Mouse (Mus musculus) lung, embryonic 14.5 days (tissue): ENCODE results near the gene Lrig2. TPM values are rescaled to one million over a fixed set of nuclear protein-coding genes. Genes with fewer than 3 reads are reported as not detected.

Experiments used
- ATAC-seq: fragments of 200-750 bp; cut with Nextera tagmentation; 2 replicates; pipeline ENCODE4 v1.8.0; 2017; ENCODE audit warnings: mild to moderate bottlenecking, moderate TSS enrichment, moderate library complexity; ENCODE audit not compliant: insufficient read depth
- DNase-seq: peaks from one replicate; pipeline ENCODE4 v3.0.0-alpha.2; 2015
- H3K27ac ChIP-seq: fragments of 300-500 bp; sonication (generic); 2 replicates; pipeline ENCODE4 v1.5.1; 2014; ENCODE audit warnings: low read depth, mild to moderate bottlenecking, moderate library complexity
- H3K27me3 ChIP-seq: fragments of 300-500 bp; sonication (generic); 2 replicates; pipeline ENCODE4 v1.6.1; 2014; ENCODE audit warnings: low read length, control low read depth; ENCODE audit not compliant: insufficient read depth
- H3K36me3 ChIP-seq: fragments of 300-500 bp; sonication (generic); 2 replicates; pipeline ENCODE4 v1.6.1; 2014; ENCODE audit warnings: control low read depth; ENCODE audit not compliant: insufficient read depth
- H3K4me1 ChIP-seq: fragments of 300-500 bp; sonication (generic); 2 replicates; pipeline ENCODE4 v1.6.1; 2014; ENCODE audit warnings: antibody characterized with exemption, control low read depth; ENCODE audit not compliant: insufficient read depth
- H3K4me2 ChIP-seq: fragments of 300-500 bp; sonication (generic); 2 replicates; pipeline ENCODE4 v1.6.1; 2014; ENCODE audit warnings: mild to moderate bottlenecking
- H3K4me3 ChIP-seq: fragments of 300-500 bp; sonication (generic); 2 replicates; pipeline ENCODE4 v1.5.1; 2014; ENCODE audit warnings: low read depth, low read length
- H3K9ac ChIP-seq: fragments of 300-500 bp; sonication (generic); 2 replicates; pipeline ENCODE4 v1.6.1; 2014
- H3K9me3 ChIP-seq: fragments of 300-500 bp; sonication (generic); 2 replicates; pipeline ENCODE4 v1.6.1; 2016; ENCODE audit warnings: low read depth, low read length, control low read depth
- CTCF ChIP-seq: IDR thresholded peaks from 2 replicates; pipeline ENCODE4 v1.5.1; 2016; ENCODE audit warnings: antibody characterized with exemption, low read depth
- WGBS: fragments of 180-500 bp; shearing (Covaris S2); extraction: QIAGEN DNeasy Blood & Tissue Kit; methylation state at CpG from one replicate; pipeline ENCODE4 v1.1.7; 2014; 5-methylcytosine and 5-hydroxymethylcytosine counted together
- polyA plus RNA-seq: library from polyadenylated mRNA; unstranded; fragments of >200 nt; fragmentation: Nextera tagmentation; extraction: Ambion mirVana; gene quantifications from 2 replicates; pipeline ENCODE4 v1.2.1, GENCODE M21; 2014

The Lrig2 gene
- polyA plus RNA-seq, 1 experiment from 2014 or later = 18.8 TPM

DNA sequence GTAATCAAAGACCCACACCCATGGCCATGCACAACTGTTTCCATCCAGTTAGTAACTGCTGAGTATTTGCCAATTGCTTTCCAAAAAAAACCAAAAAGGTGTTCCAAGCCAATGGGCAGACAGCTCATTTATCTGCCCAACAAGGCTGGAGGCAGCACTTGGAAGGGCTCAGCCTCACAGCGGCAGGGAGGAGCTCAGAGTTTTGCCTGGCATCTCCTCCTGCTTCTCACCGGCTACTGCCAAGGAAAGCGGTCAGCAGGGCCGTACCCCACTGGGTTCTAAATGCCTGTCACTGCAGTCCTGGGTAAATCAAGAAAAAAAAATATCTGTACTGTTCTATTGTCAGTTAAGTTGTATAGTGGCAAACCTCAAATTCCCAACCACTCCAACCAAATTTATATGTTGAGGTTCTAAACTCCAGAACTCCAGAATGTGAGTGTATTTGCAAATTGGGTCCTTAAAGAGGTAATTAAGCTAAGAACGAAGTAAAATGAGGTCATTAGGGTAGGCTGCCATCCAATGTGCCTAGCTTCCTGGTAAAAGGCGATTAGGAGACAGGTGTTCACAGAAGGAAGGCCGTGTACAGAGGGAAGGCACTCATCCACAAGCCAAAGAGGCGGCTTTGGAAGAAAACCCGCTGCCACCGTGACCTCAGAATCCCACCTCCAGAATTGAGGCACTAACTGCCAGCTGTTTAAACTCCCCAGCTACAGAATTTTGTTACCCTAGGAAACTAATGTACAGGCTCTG lies 112.2 kb downstream of the Lrig2 start:
- TF ChIP-seq CTCF = no peak
- DNase-seq (no peak), ATAC-seq (no peak)
- H3K4me3 ChIP-seq = no peak overlapping the region
- H3K4me1 ChIP-seq = no peaks in the 10 kb centered on the region
- H3K9ac ChIP-seq = no peak overlapping the region
- no peaks in the 10 kb centered on the region for H3K27me3 ChIP-seq
- 73% methylated on average over 10 of the region's 10 CpGs for WGBS
- no peaks in the 10 kb centered on the region for H3K36me3 ChIP-seq
- H3K27ac ChIP-seq = no peak overlapping the region
- no peak overlapping the region for H3K4me2 ChIP-seq
- no peaks in the 10 kb centered on the region for H3K9me3 ChIP-seq

DNA sequence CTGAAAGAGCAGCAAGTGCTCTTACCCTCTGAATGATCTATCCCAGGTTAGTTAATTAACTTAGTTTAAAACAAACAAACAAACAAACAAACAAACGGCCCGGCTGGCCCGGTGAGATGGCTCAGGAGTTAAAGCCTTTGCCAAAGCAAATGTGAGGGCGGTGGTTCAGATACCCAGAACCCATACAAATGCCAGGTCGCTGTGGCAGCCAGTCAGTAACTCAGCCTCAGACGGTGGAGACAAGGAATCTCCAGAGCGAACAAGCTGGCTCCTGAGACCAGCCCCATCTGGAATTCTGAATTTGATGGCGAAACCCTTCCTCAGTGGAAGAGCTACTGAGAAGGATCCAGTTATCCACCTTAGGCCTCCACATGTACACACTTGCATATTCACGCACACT lies 114.4 kb downstream of the Lrig2 start:
- Histone ChIP-seq H3K27me3 (no peaks in the 10 kb centered on the region), H3K4me1 (no peaks in the 10 kb centered on the region), H3K4me3 (no peak overlapping the region), H3K9me3 (no peaks in the 10 kb centered on the region), H3K4me2 (no peak overlapping the region), H3K27ac (no peak overlapping the region), H3K9ac (no peak overlapping the region), H3K36me3 (no peaks in the 10 kb centered on the region)
- WGBS = 65% methylated on average over 9 of the region's 9 CpGs
- ATAC-seq (no peak), DNase-seq (no peak)
- TF ChIP-seq CTCF = no peak

DNA sequence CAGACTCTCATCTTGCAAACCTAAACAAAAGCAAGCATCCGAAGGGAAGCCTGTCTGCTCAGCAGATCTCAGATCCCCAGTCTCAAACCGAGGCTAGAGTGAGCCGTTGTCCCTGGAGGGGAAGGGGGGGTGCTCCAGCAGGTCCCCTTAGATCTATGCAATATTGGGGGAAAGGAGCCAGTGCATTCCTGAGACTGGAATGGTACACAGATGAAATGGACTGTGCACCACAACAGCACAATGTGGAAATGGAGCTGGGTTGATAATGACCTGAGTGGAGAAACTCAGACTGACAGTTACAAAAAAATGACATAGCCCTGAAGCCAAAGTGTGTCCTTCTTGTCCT lies 115.0 kb downstream of the Lrig2 start:
- H3K9ac ChIP-seq = no peak overlapping the region
- no peak overlapping the region for H3K27ac ChIP-seq
- H3K4me1 ChIP-seq = no peaks in the 10 kb centered on the region
- TF ChIP-seq CTCF = no peak
- H3K4me3 ChIP-seq = no peak overlapping the region
- no peak for ATAC-seq
- no peaks in the 10 kb centered on the region for H3K9me3 ChIP-seq
- no peak for DNase-seq
- no peaks in the 10 kb centered on the region for H3K36me3 ChIP-seq
- H3K4me2 ChIP-seq = no peak overlapping the region
- no peaks in the 10 kb centered on the region for H3K27me3 ChIP-seq
- 38% methylated on average over 3 of the region's 3 CpGs for WGBS

DNA sequence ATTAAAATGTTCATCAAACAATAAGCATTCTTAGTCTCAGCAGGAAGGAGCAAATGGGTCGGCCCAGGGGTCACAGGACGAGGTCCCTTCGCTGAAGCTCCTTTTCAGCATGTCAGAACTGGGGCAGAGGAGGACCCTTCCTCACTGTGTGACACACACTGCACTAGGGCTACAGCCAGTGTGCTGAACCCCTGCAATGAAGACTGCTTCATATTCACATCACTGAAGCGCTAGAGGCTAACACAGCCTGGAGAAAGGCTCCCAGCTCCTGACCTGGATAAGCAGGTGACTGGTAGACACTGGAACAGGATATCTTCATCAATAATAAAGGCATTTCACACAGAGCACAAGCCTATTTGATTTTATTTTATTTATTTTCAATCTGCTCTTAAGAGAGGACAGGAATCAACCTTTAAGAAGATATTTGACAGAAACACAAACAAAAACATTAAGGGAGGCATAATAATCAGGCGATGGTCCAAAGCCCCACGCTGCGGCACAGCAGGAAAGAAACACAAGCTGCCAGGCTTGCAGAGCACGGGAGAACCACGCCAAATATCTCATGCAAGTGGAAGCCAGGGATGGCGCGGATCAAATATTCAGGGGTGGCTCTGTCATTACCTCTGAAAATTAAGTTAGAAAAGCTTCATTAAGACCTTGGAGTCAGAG lies 115.5 kb downstream of the Lrig2 start:
- 58% methylated on average over 11 of the region's 11 CpGs for WGBS
- no peak overlapping the region for H3K4me3 ChIP-seq
- no peak overlapping the region for H3K27ac ChIP-seq

DNA sequence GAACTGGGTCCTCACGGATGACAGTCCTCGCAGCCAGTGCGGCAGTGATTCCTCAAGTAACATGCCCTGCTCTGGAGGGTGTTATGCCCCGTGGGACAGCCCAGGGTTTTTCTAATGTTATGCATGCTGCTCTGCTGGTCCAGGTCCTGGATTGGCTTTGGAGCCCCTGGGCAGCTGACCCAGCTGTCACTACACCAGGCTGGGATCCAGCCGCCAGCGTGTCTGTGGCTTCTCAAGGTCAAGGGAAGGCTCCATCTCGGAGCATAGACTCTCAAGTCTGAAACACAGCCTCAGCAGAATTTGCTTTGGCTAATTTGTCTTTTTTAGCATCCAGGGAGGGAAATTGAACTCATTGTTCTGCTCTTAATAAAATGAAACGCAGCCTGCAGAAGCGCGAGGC lies 121.6 kb downstream of the Lrig2 start:
- WGBS = 49% methylated on average over 10 of the region's 10 CpGs
- no peak overlapping the region for H3K9ac ChIP-seq
- no peak overlapping the region for H3K27ac ChIP-seq
- H3K36me3 ChIP-seq = no peaks in the 10 kb centered on the region
- H3K9me3 ChIP-seq = no peaks in the 10 kb centered on the region
- DNase-seq = no peak
- ATAC-seq = no peak
- H3K4me2 ChIP-seq = no peak overlapping the region
- H3K4me1 ChIP-seq = 0 out of 2 replicates have a peak, but pooled peaks cover 4% of the 10 kb centered on the region
- no peaks in the 10 kb centered on the region for H3K27me3 ChIP-seq
- TF ChIP-seq CTCF = no peak
- H3K4me3 ChIP-seq = no peak overlapping the region

More for the DNA sequence above, 115.5 kb downstream of the Lrig2 start:
- H3K36me3 ChIP-seq = no peaks in the 10 kb centered on the region
- ATAC-seq = no peak
- no peaks in the 10 kb centered on the region for H3K9me3 ChIP-seq
- no peak overlapping the region for H3K9ac ChIP-seq
- H3K4me2 ChIP-seq = no peak overlapping the region
- no peak for DNase-seq
- H3K27me3 ChIP-seq = no peaks in the 10 kb centered on the region
- no peak for TF ChIP-seq CTCF
- H3K4me1 ChIP-seq = no peaks in the 10 kb centered on the region

DNA sequence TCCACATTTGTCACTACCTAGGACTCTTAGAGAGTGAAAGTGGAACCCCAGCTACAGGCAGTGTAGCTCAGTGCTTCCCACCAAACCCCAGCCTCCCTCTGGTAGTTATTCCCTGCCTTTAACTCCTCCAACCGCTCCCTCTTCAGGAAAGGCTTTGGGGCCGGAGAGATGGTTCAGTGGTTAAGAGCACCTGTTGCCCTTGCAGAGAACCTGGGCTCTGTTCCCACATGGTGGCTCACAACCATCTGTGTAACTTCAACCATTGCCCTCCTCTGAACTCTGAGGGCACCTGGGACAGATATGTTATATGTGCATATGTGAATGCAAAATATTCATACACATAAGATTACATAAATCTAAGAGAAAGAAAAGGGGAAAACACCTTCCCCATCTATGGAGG lies 122.3 kb downstream of the Lrig2 start:
- Histone ChIP-seq H3K27me3 (no peaks in the 10 kb centered on the region), H3K9ac (no peak overlapping the region), H3K27ac (no peak overlapping the region), H3K36me3 (no peaks in the 10 kb centered on the region), H3K4me3 (no peak overlapping the region), H3K4me2 (no peak overlapping the region), H3K4me1 (0 out of 2 replicates have a peak, but pooled peaks cover 4% of the 10 kb centered on the region), H3K9me3 (no peaks in the 10 kb centered on the region)
- no peak for ATAC-seq
- WGBS = 76% methylated on average over 2 of the region's 2 CpGs
- no peak for TF ChIP-seq CTCF
- no peak for DNase-seq

DNA sequence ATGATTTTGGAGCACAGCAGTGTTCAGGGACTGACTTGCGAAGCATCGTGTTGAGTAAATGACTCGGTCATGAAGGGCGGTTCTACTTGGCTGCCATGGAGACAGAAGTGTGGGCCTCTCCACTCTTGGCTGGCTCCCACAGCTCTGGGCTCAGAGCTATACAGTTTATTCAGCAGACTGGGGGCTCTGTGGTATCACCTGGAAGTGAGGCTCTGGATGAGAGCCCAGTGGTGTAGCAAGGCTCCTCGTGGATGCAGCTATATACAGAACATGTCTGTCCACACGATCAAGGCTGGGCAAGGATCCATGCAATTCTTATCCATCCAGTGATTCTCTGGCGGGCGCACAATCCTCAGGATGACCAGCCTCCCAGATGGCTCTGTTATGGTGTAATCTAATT lies 126.1 kb downstream of the Lrig2 start:
- no peaks in the 10 kb centered on the region for H3K36me3 ChIP-seq
- no peak for TF ChIP-seq CTCF
- no peak overlapping the region for H3K27ac ChIP-seq
- H3K9ac ChIP-seq = no peak overlapping the region
- no peak overlapping the region for H3K4me3 ChIP-seq
- no peak overlapping the region for H3K4me2 ChIP-seq
- DNase-seq = peak; percentile 81
- ATAC-seq = peak; percentile 95
- H3K4me1 ChIP-seq = peaks cover 7% of the 10 kb centered on the region; the same call in 1 of the 2 replicates
- 45% methylated on average over 8 of the region's 8 CpGs for WGBS
- H3K27me3 ChIP-seq = no peaks in the 10 kb centered on the region
- no peaks in the 10 kb centered on the region for H3K9me3 ChIP-seq
